Mouse (Mus musculus): ENCODE data around the gene 2810021J22Rik. TPM values are rescaled to one million over a fixed set of nuclear protein-coding genes. Genes with fewer than 3 reads are reported as not detected.

The 2810021J22Rik gene
- total and polyA plus RNA-seq, 2 experiments from 2014 or later, result 6.9 to 7.7 TPM

DNA sequence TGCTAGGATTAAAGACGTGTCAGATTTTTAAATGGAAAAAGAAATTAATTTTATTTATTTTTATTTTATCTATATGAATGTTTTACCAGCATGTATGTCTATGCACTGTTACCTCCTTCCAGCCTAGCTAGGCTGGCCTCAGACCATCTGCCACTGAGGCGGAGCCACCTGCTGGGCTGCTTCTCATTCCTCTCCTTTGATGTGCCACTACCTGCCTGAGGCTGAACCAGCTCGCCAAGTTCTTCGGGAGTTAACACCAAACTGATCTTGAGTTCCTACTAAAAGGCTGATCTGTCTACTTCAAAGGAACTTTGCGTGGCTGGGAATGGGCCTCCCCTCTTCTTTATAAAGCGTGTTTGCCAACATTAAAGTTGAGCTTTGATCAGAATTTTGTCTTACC is 27.4 kb downstream of the 2810021J22Rik start:
- no peaks in the 10 kb centered on the region for H3K9me3 ChIP-seq (ENCODE audit: low read length)
- ATAC-seq (no peak), DNase-seq (ENCODE audit: low spot score) (no peak)
- no peaks in the 10 kb centered on the region for H3K4me1 ChIP-seq (ENCODE audit: insufficient read depth, low read length)
- WGBS, result 80% methylated on average over 6 of the region's 6 CpGs
- no peak overlapping the region for H3K27ac ChIP-seq
- no peak for TF ChIP-seq CTCF (IDR thresholded peaks at IDR 0.05; ENCODE audit: low read depth)
- H3K4me3 ChIP-seq (ENCODE audit: low read length), result no peak overlapping the region
- H3K36me3 ChIP-seq (ENCODE audit: insufficient read depth, low read length), result peaks cover 50% of the 10 kb centered on the region
- no peak overlapping the region for H3K4me2 ChIP-seq (ENCODE audit: low read depth, low read length)
- no peak overlapping the region for H3K9ac ChIP-seq (replicated peaks; ENCODE audit: low read length)
- no peaks in the 10 kb centered on the region for H3K27me3 ChIP-seq (ENCODE audit: insufficient read depth, low read length)

DNA sequence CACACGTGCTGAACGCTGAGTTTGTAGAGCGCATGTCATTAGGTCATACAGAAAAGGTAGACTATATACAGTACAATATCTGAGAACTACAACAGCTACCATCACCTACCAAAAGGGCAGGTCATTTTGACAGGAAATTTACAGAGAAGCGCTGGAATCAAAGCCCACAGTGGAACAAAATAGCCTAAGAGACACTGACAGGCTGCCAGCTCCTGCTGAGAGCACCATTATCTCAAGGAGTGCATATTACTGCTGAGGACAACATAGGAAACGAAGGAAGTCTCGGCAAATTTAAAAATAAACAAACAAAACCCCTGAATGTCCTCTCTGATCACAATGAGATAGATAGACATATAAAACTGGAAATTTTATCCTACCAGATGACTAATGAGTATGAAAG is 30.5 kb downstream of the 2810021J22Rik start:
- Histone ChIP-seq H3K27me3 (ENCODE audit: insufficient read depth, low read length) (no peaks in the 10 kb centered on the region), H3K27ac (no peak overlapping the region), H3K4me2 (ENCODE audit: low read depth, low read length) (no peak overlapping the region), H3K4me1 (ENCODE audit: insufficient read depth, low read length) (no peaks in the 10 kb centered on the region), H3K4me3 (ENCODE audit: low read length) (no peak overlapping the region), H3K9me3 (ENCODE audit: low read length) (no peaks in the 10 kb centered on the region), H3K9ac (replicated peaks; ENCODE audit: low read length) (no peak overlapping the region), H3K36me3 (ENCODE audit: insufficient read depth, low read length) (peaks cover 39% of the 10 kb centered on the region; the same call in 1 of the 2 replicates)
- DNase-seq (ENCODE audit: low spot score), result no peak
- no peak for ATAC-seq
- WGBS, result 69% methylated on average over 6 of the region's 6 CpGs
- no peak for TF ChIP-seq CTCF (IDR thresholded peaks at IDR 0.05; ENCODE audit: low read depth)

DNA sequence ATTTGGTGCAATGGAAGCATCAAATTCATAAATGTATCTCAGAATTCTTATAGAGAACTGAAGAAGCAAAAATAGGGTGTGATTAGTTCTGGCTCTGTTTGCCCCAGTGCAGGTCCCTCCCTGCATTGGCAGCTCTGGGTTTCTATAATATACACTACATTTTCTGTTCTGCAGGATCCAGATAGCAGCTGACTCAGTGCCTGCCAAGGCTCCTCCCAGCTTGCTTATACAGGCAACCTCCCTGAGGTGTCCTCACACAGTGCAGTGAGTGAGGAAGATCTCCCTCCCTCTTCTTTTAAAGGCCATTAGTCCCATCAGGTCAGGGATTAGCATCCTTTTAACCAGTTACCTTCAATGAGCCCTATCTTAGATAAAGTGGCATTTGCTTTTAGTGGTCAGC is 34.1 kb downstream of the 2810021J22Rik start:
- Histone ChIP-seq H3K9ac (replicated peaks; ENCODE audit: low read length) (no peak overlapping the region), H3K4me2 (ENCODE audit: low read depth, low read length) (no peak overlapping the region), H3K36me3 (ENCODE audit: insufficient read depth, low read length) (peaks cover 22% of the 10 kb centered on the region; the same call in 1 of the 2 replicates), H3K27ac (no peak overlapping the region), H3K9me3 (ENCODE audit: low read length) (no peaks in the 10 kb centered on the region), H3K4me3 (ENCODE audit: low read length) (no peak overlapping the region), H3K27me3 (ENCODE audit: insufficient read depth, low read length) (no peaks in the 10 kb centered on the region), H3K4me1 (ENCODE audit: insufficient read depth, low read length) (peaks cover 9% of the 10 kb centered on the region; the same call in 1 of the 2 replicates)
- DNase-seq (ENCODE audit: low spot score), result no peak
- no peak for TF ChIP-seq CTCF (IDR thresholded peaks at IDR 0.05; ENCODE audit: low read depth)
- ATAC-seq, result no peak

DNA sequence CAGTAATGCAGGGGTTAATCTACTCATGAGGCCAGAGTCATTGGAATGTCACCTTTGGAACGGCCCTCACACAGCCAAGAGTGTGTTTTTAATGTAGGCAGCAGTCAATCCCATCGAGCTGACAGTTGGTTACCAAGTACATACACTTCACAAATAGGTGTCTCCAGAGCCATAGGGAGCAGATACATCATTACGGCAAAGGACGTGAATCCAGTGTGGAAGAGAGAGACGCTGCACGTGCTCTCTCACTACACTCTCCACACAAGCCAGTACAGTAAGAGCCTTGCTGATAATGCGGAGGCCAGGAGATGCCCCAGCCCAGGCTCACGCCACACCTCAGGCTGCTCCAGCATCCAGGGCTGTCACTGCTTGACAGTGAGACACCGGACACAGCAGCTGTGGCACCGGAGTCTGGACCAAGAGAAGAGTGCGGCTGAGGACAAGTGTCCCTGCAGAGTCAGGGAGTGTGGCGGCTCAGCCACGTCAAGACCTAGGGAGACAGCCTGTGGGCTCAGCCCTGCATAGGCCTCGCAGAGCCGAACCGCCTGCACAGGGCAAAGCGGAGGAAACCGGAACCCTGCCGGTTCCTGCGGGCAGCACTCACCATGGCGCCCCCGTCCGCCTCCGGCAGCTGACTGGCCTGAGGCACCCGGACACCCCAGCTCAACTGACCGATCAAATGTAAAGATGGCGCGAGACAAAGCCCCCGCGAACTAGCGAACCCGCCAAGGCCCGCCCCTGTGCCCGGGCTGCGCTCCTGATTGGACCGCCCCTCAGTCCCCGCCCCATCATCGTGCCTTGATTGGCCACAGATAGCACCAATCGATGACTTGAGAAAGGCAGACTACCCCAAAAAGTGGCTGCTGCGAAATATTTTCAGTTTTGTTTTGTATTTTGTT is 36.7 kb downstream of the 2810021J22Rik start, which contains the start of gene Zfp39:
Zfp39 (minus strand) TSS at position 715 of the 899 bp plus-strand sequence.
- Histone ChIP-seq H3K27ac (peak within 1 kb of the TSS; percentile 90), H3K36me3 (ENCODE audit: insufficient read depth, low read length) (peaks cover 17% of the 10 kb centered on the region; the same call in 1 of the 2 replicates), H3K9me3 (ENCODE audit: low read length) (no peaks in the 10 kb centered on the region), H3K4me1 (ENCODE audit: insufficient read depth, low read length) (peaks cover 9% of the 10 kb centered on the region; the same call in 1 of the 2 replicates), H3K9ac (replicated peaks; ENCODE audit: low read length) (peak within 1 kb of the TSS; percentile 82), H3K27me3 (ENCODE audit: insufficient read depth, low read length) (no peaks in the 10 kb centered on the region), H3K4me2 (ENCODE audit: low read depth, low read length) (peak within 1 kb of the TSS; percentile 79), H3K4me3 (ENCODE audit: low read length) (peak within 1 kb of the TSS; percentile 68)
- TF ChIP-seq CTCF (IDR thresholded peaks at IDR 0.05; ENCODE audit: low read depth), result no peak
- ATAC-seq (peak; percentile 99), DNase-seq (ENCODE audit: low spot score) (peak; percentile 96)
- under 1% methylated on average over 40 of the region's 40 CpGs for WGBS

DNA sequence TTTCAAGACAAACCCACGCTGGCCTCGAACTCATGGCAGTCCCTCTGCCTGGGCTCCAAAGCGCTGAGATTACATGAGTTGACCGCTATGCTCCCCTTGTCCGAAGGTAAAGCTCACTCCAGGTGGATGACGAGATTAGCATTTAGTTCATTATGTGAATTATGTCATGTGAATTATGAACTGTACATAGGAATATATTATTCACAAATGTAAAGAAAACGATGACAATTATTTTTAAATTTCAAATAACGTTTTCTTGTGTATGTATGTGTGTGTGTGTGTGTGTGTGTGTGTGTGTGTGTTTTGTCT is 37.3 kb downstream of the 2810021J22Rik start:
- Histone ChIP-seq H3K9ac (replicated peaks; ENCODE audit: low read length) (peak overlapping the region; percentile 82), H3K4me3 (ENCODE audit: low read length) (peak overlapping the region; percentile 68), H3K36me3 (ENCODE audit: insufficient read depth, low read length) (peaks cover 11% of the 10 kb centered on the region; the same call in 1 of the 2 replicates), H3K27ac (peak overlapping the region; percentile 90; the same call in 1 of the 2 replicates), H3K4me2 (ENCODE audit: low read depth, low read length) (peak overlapping the region; percentile 79), H3K4me1 (ENCODE audit: insufficient read depth, low read length) (peaks cover 9% of the 10 kb centered on the region; the same call in 1 of the 2 replicates), H3K9me3 (ENCODE audit: low read length) (no peaks in the 10 kb centered on the region), H3K27me3 (ENCODE audit: insufficient read depth, low read length) (no peaks in the 10 kb centered on the region)
- ATAC-seq, result peak; percentile 36; the same call in 1 of the 2 replicates
- DNase-seq (ENCODE audit: low spot score), result no peak
- 2% methylated on average over 8 of the region's 8 CpGs for WGBS
- no peak for TF ChIP-seq CTCF (IDR thresholded peaks at IDR 0.05; ENCODE audit: low read depth)

DNA sequence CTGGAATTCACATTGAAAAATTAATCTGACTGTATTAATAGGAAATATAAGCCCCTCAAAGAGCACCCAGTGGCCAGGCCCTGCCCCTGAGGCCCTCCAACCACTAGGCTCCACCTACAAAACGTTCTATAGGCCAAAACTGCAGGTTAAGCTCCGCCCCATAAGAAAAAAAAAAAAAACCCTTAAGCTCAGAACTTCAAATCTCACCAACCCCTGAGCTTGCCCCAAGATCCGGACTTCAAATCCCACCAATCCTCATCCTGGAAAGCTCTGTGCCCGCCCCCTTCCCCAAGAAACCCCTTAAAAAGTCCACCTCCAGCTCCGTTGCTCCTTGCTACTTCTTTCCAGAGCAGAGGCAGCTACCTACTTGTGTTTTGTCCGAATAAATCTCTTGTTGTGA is 37.8 kb downstream of the 2810021J22Rik start:
- peak overlapping the region; percentile 79; the same call in 1 of the 2 replicates for H3K4me2 ChIP-seq (ENCODE audit: low read depth, low read length)
- no peak overlapping the region for H3K27ac ChIP-seq
- DNase-seq (ENCODE audit: low spot score), result peak; percentile 58
- H3K4me1 ChIP-seq (ENCODE audit: insufficient read depth, low read length), result peaks cover 9% of the 10 kb centered on the region; the same call in 1 of the 2 replicates
- no peak overlapping the region for H3K9ac ChIP-seq (replicated peaks; ENCODE audit: low read length)
- H3K27me3 ChIP-seq (ENCODE audit: insufficient read depth, low read length), result no peaks in the 10 kb centered on the region
- H3K9me3 ChIP-seq (ENCODE audit: low read length), result no peaks in the 10 kb centered on the region
- 53% methylated on average over 6 of the region's 6 CpGs for WGBS
- ATAC-seq, result no peak
- no peak for TF ChIP-seq CTCF (IDR thresholded peaks at IDR 0.05; ENCODE audit: low read depth)
- no peak overlapping the region for H3K4me3 ChIP-seq (ENCODE audit: low read length)
- peaks cover 9% of the 10 kb centered on the region; the same call in 1 of the 2 replicates for H3K36me3 ChIP-seq (ENCODE audit: insufficient read depth, low read length)

All from hindbrain, postnatal 0 days (tissue).